Mouse (Mus musculus) cerebellum, adult 11-12 months (tissue): ENCODE data around the gene Gm26566.
"Not testable (repeated sequence)": the region's sequence is repeated elsewhere in the genome, so short reads cannot be mapped to it uniquely, and the experiment has no call there.

ENCODE experiments used
- DNase-seq: peaks from one replicate; pipeline ENCODE4 v3.0.0; 2022

The Gm26566 gene

DNA sequence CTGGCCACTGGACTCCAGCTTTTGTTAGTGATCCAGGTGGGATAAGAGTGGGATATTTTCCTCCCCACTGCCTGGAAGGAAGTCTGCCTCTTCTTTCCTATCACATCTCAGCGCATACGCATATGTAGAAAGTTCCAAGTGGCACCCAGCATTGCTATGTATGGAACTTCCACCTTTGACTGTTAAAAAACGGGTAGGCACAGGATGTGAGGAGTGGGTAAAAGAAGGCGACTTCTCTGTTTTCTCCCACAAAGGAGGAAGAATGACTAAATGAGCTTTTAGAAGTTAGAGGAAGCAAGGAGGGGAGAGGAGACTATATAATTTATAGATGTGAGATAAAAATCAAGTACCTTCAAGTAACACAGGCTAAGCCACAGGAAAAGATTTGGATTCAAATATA, 19.8 kb downstream of the Gm26566 start:
- no peak for DNase-seq

DNA sequence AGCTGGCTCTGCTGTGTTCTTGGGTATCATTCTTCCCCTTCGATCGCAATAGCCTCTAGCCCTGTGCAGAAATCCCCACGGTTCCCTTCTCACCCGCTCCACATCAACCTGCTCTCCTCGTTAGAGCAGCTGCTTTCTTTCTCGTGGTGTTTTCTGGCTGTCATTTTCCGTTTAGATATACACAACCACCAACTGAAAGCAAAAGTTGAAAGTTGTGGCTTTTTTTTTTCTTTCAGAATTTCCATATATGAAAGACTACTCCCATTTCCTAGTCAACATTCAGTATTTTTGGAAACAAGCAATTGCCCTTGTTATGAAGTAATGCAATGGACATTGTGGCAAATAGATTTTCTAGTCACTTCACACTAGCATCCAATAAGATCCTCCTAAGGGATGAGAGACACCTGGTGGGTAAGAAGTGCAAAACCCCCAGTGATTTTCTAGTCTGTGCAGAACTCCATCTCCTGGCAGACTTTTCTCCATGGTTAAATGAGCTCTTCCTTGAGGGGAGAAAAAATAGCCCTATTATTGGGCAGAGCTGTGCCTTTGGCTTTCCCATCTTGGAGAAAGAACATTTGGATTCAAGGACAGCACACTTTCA, 21.3 kb downstream of the Gm26566 start:
- no peak for DNase-seq

GRCm38 (mm10) chr4:88744207-88744606, 22.6 kb downstream of the Gm26566 start:
- DNase-seq: no peak

DNA sequence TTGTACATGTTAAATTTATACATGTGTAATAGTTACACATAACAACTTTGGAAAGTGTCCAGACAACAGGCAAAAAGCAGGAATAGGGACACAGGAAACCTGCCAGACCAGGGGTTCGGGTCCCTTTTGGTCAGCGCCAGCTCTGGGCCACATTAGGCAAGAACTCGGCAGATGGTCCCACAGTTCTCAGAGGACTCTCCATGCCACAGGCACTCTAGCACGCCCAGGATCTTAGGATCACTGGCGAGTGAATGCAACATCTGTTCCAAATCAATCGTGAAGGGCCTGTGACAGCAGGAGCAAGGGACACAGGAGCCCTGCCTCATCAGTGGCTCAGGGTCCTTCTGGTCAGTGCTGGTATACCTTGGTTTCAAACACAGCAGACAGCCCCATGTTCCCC, 28.3 kb downstream of the Gm26566 start:
- DNase-seq: no peak

DNA sequence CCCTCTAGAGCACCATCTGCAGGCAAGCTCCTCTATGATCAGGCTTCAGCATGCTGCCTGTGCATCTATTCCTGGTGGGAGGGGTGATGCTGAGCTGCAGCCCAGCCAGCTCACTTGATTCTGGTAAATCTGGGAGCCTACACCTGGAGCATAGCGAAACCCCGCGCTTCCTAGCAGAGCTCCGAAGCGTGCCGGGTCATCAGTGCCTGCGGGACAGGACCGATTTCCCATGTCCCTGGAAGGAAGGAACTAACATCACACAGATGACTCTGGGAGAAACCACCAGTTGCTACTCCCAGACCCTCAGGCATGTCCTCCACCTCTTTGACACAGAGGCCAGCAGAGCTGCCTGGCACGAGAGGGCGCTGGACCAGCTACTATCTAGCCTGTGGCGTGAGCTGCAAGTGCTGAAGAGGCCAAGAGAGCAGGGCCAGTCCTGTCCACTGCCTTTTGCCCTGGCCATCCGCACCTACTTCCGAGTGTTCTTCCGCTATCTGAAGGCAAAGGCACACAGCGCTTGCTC, 33.3 kb downstream of the Gm26566 start, which contains the start of gene Gm13271:
Gene Gm13271, plus strand, starts transcription at position 51 of the 523 bp plus-strand sequence.
- peak; percentile 90 for DNase-seq

GRCm38 (mm10) chr4:88756581-88757513, 35.2 kb downstream of the Gm26566 start:
- DNase-seq: not testable (repeated sequence)

- peak; percentile 96 for DNase-seq
These were observed 36.0 kb downstream of the Gm26566 start for GRCm38 (mm10) chr4:88757628-88758031.

- peak; percentile 52 for DNase-seq
These were observed 37.1 kb downstream of the Gm26566 start for GRCm38 (mm10) chr4:88758751-88759150.

DNA sequence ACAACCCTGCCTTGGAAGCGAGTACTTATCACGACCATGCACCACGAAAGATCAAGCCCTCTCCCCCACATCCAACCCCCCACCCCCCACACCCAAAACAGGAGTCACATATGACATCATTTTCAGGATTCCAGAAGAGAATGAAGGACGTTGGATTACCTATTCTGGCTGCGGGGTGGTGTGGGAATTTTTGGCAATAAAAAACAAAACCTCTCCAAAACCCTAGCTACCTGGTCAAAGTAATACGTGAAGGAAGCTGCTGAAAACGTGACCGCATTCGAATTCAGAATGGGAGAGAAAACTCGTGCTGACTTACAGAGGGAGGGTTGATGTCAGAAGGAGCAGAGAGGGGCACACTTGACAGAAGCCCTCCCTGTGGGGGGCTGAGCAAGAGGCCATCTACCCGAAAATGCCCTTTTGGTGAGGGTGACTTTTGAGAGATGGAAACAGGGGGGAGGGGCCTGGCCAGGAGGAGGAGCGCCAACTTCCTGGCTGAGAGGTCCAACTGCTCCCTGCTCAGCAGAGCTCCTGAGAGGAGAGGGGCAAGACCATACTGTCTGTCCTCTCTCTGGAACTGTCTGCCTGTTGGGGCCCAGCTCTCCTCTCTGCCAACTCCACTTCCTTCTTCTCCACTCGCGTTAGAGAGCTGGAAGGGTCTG, 38.1 kb downstream of the Gm26566 start, which contains the start of gene Gm13283:
Gene Gm13283, plus strand, starts transcription at position 510 of the 659 bp plus-strand sequence.
- DNase-seq: peak; percentile 74

GRCm38 (mm10) chr4:88760431-88760830, 38.8 kb downstream of the Gm26566 start:
- peak; percentile 80 for DNase-seq

- peak; percentile 89 for DNase-seq
These were observed 40.2 kb downstream of the Gm26566 start for GRCm38 (mm10) chr4:88761776-88762175.

GRCm38 (mm10) chr4:88762341-88762740, 40.7 kb downstream of the Gm26566 start:
- peak; percentile 58 for DNase-seq

DNA sequence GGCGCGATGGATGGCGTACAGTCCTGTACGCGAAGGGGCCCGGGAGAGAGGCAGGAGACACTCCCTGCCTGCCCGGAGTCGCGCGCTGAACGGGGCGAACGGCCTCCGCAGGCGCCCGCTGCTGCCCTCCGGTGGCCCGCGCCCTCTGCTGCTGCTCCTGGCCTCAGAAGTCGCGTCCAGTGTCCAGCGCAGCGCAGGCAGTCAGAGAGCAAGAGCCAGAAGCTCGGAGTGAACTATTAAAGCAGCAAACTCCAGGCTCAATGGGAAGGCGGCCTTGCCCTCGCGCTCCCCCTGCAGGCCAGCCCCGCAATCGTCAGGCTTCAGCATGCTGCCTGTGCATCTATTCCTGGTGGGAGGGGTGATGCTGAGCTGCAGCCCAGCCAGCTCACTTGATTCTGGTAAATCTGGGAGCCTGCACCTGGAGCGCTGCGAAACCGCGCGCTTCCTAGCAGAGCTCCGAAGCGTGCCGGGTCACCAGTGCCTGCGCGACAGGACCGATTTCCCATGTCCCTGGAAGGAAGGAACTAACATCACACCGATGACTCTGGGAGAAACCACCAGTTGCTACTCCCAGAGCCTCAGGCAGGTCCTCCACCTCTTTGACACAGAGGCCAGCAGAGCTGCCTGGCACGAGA, 41.9 kb downstream of the Gm26566 start:
- peak; percentile 65 for DNase-seq
